Mouse (Mus musculus) retina, embryonic 14.5 days (tissue): ENCODE measurements around the gene Ryr2.
A peak's percentile ranks its signal among the peaks of the same experiment; 100 is the strongest.
"Not testable (repeated sequence)": the region's sequence is repeated elsewhere in the genome, so short reads cannot be mapped to it uniquely, and the experiment has no call there.

Experiments
- DNase-seq: peaks from one replicate; pipeline ENCODE4 v3.0.0-alpha.2; 2015; ENCODE audit warnings: low spot score

The Ryr2 gene

GRCm38 (mm10) chr13:11879037-11879436 is 227.7 kb downstream of the Ryr2 start:
- DNase-seq = no peak

- DNase-seq = peak; percentile 39
Observed at GRCm38 (mm10) chr13:11874852-11875251, 231.9 kb downstream of the Ryr2 start.

GRCm38 (mm10) chr13:11869971-11870370 is 236.8 kb downstream of the Ryr2 start:
- no peak for DNase-seq

- DNase-seq = no peak
Observed at GRCm38 (mm10) chr13:11869486-11869885, 237.3 kb downstream of the Ryr2 start.

GRCm38 (mm10) chr13:11868979-11869378 is 237.8 kb downstream of the Ryr2 start:
- DNase-seq = peak; percentile 46

- peak; percentile 12 for DNase-seq
Observed at GRCm38 (mm10) chr13:11868056-11868455, 238.7 kb downstream of the Ryr2 start.

GRCm38 (mm10) chr13:11865261-11865660 is 241.5 kb downstream of the Ryr2 start:
- DNase-seq = no peak

- DNase-seq = no peak
Observed at GRCm38 (mm10) chr13:11851691-11852090, 255.1 kb downstream of the Ryr2 start.

- no peak for DNase-seq
Observed at GRCm38 (mm10) chr13:11843889-11844288, 262.9 kb downstream of the Ryr2 start.

GRCm38 (mm10) chr13:11837870-11838269 is 268.9 kb downstream of the Ryr2 start:
- no peak for DNase-seq

GRCm38 (mm10) chr13:11837152-11837551 is 269.6 kb downstream of the Ryr2 start:
- DNase-seq = no peak

- DNase-seq = peak; percentile 7
Observed at GRCm38 (mm10) chr13:11836304-11837078, 270.3 kb downstream of the Ryr2 start.

- DNase-seq = no peak
Observed at GRCm38 (mm10) chr13:11831210-11831609, 275.5 kb downstream of the Ryr2 start.

GRCm38 (mm10) chr13:11825563-11826226 is 281.1 kb downstream of the Ryr2 start:
- no peak for DNase-seq

GRCm38 (mm10) chr13:11818723-11819122 is 288.0 kb downstream of the Ryr2 start:
- DNase-seq = no peak

GRCm38 (mm10) chr13:11809365-11809764 is 297.4 kb downstream of the Ryr2 start:
- not testable (repeated sequence) for DNase-seq

- no peak for DNase-seq
Observed at GRCm38 (mm10) chr13:11792536-11792935, 314.2 kb downstream of the Ryr2 start.

- no peak for DNase-seq
Observed at GRCm38 (mm10) chr13:11790536-11790935, 316.2 kb downstream of the Ryr2 start.

GRCm38 (mm10) chr13:11782411-11783155 is 324.2 kb downstream of the Ryr2 start:
- no peak for DNase-seq

GRCm38 (mm10) chr13:11781065-11781464 is 325.7 kb downstream of the Ryr2 start:
- no peak for DNase-seq

- no peak for DNase-seq
Observed at GRCm38 (mm10) chr13:11777726-11778125, 329.0 kb downstream of the Ryr2 start.

- no peak for DNase-seq
Observed at GRCm38 (mm10) chr13:11772173-11772572, 334.6 kb downstream of the Ryr2 start.

- no peak for DNase-seq
Observed at GRCm38 (mm10) chr13:11766899-11767298, 339.8 kb downstream of the Ryr2 start.
